Mouse (Mus musculus): ENCODE measurements around the gene Olfr763. TPM values are rescaled to one million over a fixed set of nuclear protein-coding genes. Genes with fewer than 3 reads are reported as not detected.
"Not testable (repeated sequence)": the region's sequence is repeated elsewhere in the genome, so short reads cannot be mapped to it uniquely, and the experiment has no call there.

Olfr763 gene
- total RNA-seq (2021) = not detected
- long read RNA-seq, experiment 1 = 0 reads
- long read RNA-seq, experiment 2 = 0 reads

DNA sequence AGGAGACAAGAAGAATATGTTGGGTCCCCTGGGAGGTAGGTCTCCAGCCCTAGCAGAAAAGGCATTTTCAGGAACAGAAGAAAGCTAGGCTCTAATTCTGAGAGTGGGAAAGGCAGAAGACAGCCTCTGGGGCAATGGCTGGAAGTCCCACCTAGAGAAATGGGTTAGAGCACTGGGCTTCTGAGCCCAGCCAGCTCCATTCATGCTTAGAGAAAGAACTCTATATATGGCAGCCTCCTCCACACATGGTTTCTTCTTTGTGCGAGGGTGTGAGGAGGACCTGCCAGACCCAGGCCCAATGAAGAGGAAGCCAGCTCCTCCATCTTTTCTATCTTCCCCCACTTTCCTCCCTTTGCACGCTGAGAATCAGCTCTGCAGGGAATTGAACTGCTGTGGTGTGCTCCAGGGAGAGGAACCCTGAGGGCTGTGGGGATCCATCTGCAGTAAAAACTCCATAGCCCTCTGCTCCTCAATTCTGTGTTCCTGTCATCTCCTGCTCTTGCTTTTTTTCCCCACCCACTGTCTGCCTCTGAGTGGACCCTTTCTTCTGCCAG lies at the start of gene Olfr763:
Gene Olfr763 (plus strand): TSS at position 504 of the 554 bp plus-strand sequence.
- no peak for DNase-seq

DNA sequence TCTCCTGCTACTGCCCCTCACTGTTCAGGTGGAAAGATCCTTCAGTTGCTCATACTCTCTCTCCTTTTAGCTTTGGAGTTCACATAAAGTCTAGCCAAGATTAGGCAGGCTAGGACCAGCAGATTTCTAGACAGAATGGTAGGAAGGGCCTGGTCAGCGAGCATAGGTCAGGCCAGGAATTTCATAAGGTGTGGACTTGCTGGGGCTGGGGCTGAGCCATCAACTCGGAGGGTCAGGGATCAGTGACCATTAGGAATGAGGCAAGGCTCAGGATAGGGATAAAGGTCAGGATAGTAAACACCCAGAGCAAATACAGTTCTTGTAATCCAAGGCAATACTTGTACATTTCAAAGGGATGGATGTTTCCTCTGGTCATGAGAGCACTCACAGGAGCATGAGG lies 45.6 kb upstream of the Olfr763 start:
- no peak for DNase-seq

DNA sequence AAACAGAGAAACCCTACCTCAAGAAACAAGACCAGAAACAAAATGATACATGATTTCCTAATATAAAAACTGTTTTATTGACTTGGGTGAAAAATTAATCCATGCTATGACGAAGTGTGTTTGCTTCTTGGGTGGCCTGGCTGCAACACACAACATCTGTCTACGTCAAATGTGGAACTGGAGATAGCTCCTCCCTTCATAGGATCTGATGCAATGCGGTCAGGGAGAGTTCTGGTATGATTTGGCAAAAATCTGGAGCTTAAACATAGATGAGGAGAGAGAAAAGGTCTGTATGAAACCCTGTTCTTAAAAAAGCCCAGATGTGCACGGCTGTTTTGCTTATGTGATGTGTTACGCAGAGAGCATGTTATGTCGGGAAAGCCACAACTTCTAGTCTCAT lies 44.7 kb upstream of the Olfr763 start:
- DNase-seq = no peak

DNA sequence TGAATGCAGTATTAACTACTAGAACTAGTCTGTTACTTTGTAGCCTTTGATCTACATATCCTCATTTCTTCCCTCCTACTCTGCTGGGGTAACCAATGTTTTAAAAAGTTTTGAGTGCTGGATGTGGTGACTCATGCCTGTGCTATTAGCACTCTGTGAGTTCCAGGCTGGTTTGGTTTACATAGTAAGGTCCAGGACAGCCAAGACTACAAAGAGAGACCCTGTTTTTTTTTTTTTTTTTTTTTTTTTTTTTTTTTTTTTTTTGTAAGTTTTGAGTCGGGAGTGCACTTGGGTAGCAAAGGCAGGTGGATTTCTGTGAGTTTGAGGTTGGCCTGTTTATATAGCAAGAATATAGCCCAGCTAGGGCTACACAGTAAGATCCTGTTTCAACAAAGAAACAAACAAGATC lies 42.2 kb upstream of the Olfr763 start:
- no peak for DNase-seq

DNA sequence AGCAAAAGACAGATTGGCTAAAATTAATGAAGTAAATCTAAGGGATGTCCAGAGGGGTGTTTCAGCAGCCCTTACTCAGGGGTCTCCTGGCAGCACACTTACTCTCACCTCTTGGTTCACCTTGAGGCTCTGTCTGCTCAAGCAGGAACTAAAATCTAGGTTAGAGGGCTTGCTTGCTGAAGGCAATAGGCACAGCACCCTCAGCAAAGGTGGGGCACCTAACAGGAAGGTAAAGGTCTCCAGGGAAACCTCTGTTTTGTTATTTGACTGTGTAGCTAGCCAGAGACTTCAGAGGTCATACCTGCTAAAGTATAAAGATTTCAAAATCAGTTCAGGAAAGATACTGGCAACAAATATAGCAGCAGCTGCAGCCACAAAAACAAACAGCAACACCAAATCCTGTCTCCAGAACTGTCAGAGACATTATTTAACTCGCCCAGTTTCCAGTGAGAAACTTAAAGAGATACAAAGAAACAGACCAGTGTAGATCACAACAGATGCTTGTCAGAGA lies 39.8 kb upstream of the Olfr763 start:
- no peak for DNase-seq

DNA sequence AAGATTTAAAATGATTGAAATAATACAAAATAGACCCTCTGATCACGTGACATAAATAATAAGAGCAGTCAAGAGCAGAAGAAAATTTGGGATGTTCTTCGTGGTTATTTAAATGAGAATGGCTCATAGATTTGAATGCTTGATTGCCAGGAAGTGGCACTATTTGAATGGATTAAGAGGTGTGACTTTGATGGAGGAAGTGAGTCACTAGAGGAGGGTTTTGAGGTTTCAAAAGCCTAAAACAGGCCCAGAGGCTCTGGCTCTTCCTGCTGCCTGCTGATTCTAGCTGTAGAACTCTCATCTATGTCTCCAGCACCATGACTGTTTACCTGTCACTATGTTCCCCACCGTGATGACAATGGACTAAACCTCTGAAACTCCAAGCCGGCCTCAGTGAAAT lies 37.8 kb upstream of the Olfr763 start:
- DNase-seq = no peak

DNA sequence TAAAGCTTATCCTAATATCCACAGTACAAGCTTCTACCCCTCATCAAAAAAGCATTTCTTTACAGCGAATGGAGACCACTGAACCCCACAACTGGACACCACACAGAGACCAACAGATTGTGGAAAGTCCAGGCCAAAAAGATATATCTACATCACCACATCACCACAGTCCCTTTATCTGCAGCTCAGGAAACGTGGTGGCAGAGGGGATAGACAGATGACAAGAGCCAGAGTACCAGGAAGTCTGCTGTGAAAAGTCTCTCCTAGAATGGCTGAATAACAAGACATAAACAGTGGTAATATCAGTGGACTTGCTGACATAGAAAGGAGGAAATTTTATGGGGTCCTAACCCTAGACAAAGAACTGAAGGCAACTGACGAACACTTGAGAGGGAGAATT lies 34.2 kb upstream of the Olfr763 start:
- DNase-seq = no peak

DNA sequence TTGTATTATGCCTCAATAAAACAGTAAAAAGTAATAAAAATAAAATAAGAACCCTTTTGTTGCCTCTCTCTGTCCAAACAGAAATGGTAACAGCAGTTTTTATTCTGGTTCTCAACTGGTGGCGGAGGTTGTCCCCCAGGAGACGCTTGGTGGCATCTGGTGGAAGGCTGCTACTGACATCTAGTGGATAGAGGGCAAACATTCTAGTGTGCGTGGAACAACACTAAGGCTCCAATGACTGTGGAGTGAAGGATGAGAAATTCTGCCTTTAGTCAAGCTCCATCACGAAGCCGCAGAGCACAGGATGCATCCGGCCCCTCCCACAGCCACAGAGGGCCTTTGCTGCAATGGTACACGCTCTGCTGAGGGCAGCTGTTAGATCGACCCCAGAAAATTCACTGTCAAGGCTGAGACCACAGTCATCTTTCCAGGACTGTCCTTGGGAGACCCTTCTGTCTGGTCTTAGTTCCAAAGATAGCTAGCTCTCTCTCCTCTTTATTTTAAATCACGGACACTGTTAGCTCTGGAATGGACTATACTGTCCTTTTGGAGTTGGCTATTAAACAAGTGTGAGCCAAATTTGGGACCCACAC lies 33.0 kb upstream of the Olfr763 start:
- peak; percentile 51 to 59 for DNase-seq

DNA sequence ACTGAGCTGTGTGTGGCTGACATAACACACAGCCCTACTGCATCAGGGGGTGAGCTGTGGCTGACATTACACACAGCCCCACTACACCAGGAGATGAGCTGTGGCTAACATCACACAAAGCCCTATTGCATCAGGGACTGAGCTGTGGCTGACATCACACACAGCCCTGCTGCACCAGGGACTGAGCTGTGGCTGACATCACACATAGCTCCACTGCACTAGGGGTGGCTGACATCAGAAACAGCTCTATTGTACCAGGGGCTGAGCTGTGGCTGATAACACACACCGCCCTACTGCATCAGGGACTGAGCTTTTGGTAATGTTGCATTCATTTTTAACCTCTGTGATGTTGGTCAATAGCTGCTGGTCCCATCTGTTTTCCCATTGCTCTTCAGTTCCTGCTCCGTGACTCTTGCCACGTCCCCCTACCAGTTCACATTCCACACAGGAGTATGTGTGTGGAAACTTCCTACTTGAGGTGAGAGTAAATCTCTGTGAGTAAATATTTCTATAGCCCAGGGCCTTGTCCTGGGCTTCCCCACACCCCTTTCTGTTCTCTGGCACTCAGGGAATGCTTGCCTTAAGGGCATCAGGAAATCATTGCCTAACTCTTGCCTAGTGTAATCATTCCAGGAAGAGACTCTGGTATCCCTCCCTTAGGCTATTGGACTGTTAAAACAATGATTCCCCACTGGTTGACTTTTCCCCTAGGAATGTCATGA lies 29.8 kb upstream of the Olfr763 start:
- DNase-seq = no peak

DNA sequence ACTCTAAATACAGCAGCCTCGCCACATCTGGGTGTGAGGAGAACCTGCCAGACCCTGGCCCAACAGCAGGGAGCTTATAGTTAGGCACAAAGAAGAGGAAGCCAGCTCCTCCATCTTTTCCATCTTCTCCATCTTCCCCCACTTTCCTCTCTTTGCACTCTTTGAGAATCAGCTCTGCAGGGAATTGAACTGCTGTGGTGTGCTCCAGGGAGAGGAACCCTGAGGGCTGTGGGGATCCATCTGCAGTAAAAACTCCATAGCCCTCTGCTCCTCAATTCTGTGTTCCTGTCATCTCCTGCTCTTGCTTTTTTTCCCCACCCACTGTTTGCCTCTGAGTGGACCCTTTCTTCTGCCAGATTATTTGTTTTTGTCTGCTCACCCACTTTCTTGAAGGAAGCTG lies 21.5 kb upstream of the Olfr763 start, which contains the start of gene Olfr9:
Gene Olfr9 (plus strand): TSS at position 301 of the 400 bp plus-strand sequence.
- DNase-seq = not testable (repeated sequence)

DNA sequence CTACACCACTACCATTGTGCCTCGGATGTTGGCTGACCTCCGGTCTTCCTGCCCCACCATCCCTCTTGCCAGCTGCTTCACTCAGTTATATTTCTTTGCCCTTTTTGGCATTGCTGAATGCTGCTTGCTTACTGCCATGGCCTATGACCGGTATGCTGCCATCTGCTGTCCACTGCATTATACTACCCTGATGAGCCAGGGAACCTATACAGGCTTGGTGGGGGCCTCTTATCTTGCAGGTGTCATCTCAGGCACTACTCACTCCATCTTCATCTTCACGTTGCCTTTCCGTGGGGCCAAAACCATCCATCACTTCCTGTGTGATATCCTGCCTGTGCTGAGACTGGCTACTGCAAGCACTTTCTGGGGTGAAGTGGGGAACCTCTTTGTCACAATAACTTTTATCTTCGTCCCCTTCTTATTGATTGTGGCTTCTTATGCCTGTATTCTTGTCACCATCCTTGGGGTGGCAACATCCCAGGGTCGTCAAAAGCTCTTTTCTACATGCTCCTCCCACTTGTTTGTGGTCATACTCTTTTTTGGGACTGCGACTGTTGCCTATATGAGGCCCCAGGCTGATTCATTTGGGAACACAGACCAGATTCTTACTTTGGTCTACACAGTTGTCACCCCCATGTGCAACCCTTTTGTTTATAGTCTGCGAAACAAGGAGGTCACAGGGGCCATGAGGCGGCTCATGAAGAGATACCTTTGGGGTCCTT lies 20.3 kb upstream of the Olfr763 start:
- not testable (repeated sequence) for DNase-seq

DNA sequence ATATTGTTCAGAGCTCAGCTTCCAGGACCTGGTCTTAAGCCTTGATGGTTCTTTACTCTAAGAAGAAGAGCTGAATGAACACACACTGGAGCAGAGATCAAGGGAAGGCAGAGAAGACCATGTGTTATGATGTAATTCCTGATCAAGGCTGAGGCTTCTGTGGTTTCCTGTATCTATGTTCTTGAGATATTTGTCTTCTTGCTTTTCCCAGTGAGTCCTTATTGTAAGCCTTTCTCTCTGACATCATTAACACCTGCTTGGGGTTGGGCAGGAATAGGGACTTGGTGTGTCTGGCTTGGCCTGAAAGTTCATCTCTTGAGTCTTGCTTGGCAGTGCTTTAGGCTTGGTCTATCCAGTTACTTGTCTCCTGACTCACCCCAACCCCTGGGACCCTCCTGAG lies 19.6 kb upstream of the Olfr763 start:
- DNase-seq = no peak

DNA sequence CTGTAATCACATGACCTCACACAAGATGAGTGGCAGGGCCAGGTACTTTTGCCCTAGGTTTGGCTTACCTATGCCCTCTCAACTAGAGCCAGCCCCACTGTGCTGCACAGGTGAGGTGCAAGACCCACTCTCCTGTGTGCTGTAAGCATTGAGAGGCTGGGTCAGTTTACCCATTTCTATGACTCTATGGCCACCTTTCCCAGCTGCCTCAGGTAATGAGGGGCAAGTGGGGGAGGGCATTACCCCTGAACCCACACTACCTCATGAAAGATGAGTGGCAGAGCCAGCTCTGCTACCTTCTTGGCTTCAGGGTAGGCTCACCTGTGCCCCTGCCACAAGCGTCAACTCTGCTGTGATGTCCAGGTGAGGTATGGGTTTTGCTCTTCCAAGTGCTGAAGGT lies 14.8 kb upstream of the Olfr763 start:
- no peak for DNase-seq

DNA sequence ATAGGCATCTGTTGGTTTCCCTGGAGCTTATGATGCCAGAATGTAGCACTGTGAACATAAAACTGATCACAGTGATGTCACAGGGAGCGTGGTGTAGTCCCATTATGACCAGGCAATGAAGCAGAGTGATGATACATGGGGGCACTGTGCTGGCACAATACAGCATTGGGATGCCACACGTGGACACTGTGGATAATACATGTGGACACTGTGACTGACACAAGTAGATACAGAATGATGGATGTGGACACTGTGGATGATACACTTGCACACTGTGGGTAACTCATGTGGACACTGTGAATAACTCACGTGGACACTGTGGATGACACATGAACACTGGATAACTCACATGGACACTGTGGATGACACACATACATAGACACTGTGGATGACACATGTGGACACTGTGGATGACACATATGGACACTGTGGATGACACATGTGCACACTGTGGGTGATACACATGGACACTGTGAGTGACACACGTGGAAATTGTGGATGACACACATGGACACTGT lies 14.0 kb upstream of the Olfr763 start:
- DNase-seq = no peak

DNA sequence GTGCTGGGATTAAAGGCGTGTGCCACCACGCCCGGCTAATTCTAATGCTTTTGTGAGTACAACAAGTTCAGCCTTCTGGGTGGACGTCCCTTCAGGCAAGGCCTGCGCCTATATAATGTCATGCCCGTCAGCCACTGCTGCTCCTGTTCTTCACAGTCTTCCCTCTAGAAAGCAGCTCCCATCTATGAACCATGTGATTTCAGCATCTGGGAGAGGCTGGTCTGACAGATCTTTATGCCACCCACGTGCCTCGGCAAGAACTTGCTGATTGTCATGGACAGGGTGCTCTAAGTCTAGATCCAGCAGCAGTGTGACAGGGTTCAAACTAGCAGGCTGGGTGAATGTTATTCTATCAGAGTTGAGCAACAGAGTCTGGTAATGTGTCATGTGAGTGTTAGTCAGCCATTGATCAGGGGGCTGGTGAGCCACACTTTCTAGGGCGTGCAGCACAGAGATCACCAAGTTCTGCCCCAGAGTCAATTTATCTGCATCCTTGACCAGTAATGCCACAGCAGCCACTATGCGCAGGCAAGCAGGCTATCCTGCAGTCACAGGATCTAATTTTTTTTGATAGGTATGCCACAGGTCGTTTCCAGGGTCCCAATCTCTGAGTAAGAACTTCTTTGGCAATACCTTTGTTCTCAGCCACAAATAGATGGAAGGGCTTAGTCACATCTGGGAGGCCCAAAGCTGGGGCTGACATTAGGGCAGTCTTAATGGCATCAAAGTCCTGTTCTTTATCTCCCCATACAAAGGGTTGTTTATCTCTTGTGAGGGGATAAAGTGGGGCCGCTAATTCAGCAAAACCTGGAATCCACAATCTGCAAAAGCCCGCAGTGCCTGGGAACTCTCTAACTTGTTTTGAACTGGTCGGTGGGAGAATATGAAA lies 6.3 kb upstream of the Olfr763 start:
- DNase-seq = no peak

DNA sequence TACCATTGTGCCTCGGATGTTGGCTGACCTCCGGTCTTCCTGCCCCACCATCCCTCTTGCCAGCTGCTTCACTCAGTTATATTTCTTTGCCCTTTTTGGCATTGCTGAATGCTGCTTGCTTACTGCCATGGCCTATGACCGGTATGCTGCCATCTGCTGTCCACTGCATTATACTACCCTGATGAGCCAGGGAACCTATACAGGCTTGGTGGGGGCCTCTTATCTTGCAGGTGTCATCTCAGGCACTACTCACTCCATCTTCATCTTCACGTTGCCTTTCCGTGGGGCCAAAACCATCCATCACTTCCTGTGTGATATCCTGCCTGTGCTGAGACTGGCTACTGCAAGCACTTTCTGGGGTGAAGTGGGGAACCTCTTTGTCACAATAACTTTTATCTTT lies 920 bp downstream of the Olfr763 start:
- DNase-seq = not testable (repeated sequence)

DNA sequence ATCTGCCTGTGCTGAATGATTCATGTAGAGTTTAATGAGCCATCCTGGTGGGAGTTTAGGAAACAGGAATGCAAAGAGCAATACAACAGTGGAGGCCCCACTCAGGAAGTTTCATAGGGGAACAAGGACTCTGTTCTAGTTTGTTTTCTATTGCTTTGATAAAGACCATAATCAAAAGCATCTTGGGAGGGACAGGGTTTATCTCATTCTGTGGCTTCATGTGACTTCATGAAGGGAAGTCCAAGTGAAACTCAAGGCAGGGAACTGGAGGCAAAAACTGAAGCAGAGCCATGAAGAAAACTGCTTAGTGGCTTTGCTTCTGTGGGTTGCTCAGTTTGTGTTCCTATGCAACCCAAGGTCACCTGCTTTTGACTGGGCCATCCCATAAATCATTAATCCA lies 3.9 kb downstream of the Olfr763 start:
- DNase-seq = no peak

DNA sequence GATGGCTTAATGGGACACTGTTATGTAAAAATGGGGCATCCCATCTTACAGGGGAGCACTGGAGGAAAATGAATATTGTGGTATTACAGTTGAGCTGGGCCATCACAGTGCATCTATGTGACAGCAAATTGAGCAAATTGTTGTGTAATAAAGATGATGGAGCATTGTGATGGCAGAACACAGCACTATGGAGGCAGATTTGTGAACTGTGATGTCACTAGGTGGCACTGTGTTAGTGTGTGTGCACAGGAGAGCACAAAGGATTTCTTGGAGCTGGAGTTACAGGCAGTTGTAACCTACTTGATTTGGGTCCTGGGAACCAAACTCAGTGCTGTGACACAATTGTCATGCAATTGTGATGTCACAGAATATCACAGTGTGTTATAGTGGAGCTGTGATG lies 12.7 kb downstream of the Olfr763 start:
- DNase-seq = no peak

DNA sequence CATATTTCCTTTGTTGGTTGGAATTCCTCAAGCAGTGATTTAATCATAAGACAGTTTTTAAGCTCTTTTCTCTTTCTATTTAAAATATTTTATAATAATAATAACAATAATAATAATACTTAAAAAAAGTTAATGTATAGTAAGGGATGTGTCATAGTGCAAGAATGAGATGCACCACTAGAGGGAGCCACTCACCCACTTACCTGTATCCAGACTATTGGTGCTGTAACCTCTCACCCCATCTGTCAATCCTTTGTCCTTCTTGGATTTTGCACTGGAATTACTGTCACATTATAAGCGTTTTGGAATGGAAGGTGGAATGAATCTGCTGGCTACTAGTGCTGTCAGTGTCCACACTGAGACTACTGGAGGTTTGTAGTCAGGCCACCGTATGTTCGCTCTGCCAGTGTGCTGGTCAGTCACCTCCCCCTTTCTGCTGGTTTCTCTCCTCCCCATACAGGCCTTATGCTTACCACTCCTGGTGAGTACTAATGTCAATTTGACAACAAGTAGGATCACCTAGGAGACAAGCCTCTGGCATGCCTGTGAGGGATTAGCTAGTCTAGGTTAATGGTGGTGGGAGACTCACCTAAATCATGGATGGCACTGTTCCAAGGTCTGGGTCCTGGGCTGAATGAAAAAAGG lies 15.5 kb downstream of the Olfr763 start:
- peak in 1 of 2 experiments; percentile 4 for DNase-seq

DNA sequence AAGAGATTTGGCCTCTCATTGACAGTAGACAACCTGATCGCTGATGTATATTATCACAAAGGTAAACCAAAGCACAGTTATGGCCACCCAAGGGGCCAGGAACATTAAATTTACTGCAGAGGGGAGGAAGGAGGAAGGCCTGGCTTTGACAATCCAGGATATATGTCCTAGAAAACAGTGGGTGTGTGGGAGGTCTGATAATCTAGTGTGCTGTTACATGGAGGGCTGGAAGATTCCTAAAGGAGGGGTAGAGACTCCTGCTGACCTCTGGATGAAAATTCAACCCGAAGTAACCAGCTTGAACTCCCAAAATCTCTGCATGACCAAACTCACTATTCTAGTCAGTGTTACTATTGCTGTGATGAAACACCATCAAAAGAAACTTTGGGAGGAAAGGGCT lies 17.8 kb downstream of the Olfr763 start:
- no peak for DNase-seq

DNA sequence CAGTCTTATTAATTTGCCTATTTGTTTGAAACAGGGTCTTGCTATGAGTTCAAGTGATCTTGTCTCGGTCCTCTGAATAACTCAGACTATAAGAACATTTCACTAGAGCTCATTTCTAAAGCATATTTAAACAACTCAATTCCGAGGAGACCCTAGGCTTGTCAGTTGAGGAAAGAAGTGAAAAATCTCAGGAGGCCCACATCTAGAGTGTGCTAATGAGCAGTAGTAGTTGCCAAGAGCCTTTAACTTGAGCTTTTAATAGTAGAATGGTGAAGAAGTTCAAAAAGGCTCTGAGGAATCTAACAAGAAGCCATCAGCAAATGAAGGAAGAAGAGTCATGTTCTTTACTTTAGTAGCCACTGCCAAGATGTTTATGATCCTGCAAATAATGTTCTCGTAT lies 29.2 kb downstream of the Olfr763 start, which contains the start of gene Olfr764-ps1:
Gene Olfr764-ps1 (minus strand): TSS at position 101 of the 400 bp plus-strand sequence.
- no peak for DNase-seq

Measured in heart, adult 18-20 months (tissue).